Mouse (Mus musculus): ENCODE data around the gene Ttc16. TPM values are rescaled to one million over a fixed set of nuclear protein-coding genes. Genes with fewer than 3 reads are reported as not detected.

The Ttc16 gene
- polyA plus RNA-seq, 1 experiment from 2014 or later = 1.6 TPM

- ATAC-seq (ENCODE audit: insufficient number of reproducible peaks, low FRiP score, low TSS enrichment, low read depth) = no peak
- peaks cover 12% of the 10 kb centered on the region for H3K4me1 ChIP-seq
- no peak overlapping the region for H3K4me3 ChIP-seq (replicated peaks)
- no peaks in the 10 kb centered on the region for H3K27me3 ChIP-seq
- no peak overlapping the region for H3K27ac ChIP-seq (replicated peaks)
- 84% methylated on average over 6 of the region's 6 CpGs for WGBS
- H3K36me3 ChIP-seq = no peaks in the 10 kb centered on the region
- no peak overlapping the region for H3K4me2 ChIP-seq (replicated peaks)
- H3K9ac ChIP-seq = no peak overlapping the region
- no peaks in the 10 kb centered on the region for H3K9me3 ChIP-seq (replicated peaks)
These were observed 2.6 kb upstream of the Ttc16 start for GRCm38 (mm10) chr2:32778081-32778480.

DNA sequence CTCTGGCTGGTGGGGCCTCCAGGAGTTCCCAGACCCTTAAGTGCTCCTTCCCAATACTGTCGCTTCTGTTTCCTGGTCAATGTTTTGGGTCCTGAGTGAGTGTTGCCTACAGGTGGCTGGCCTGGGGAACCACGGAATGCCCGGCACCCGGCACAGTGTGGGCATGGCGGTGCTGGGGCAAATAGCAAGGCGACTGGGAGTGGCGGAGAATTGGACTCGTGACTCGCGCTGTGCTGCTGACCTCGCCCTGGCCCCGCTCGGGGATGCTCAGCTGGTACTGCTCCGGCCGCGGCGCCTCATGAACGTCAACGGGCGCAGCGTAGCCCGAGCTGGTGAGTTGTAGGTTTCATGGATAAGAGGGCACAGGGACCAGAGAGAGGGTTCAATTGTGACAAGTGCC lies 759 bp upstream of the Ttc16 start:
- 21% methylated on average over 22 of the region's 22 CpGs for WGBS
- no peak for ATAC-seq (ENCODE audit: insufficient number of reproducible peaks, low FRiP score, low TSS enrichment, low read depth)
- peaks cover 12% of the 10 kb centered on the region for H3K4me1 ChIP-seq
- H3K9ac ChIP-seq = peak overlapping the region; percentile 13
- H3K4me3 ChIP-seq (replicated peaks) = peak overlapping the region; percentile 81
- no peaks in the 10 kb centered on the region for H3K36me3 ChIP-seq
- no peaks in the 10 kb centered on the region; the same call in 1 of the 2 replicates for H3K27me3 ChIP-seq
- peak overlapping the region; percentile 81 for H3K4me2 ChIP-seq (replicated peaks)
- no peaks in the 10 kb centered on the region for H3K9me3 ChIP-seq (replicated peaks)
- no peak overlapping the region for H3K27ac ChIP-seq (replicated peaks)

GRCm38 (mm10) chr2:32772626-32773279 lies 2.7 kb downstream of the Ttc16 start:
- H3K27ac ChIP-seq (replicated peaks) = no peak overlapping the region
- WGBS = 73% methylated on average over 8 of the region's 8 CpGs
- no peaks in the 10 kb centered on the region for H3K36me3 ChIP-seq
- peaks cover 12% of the 10 kb centered on the region for H3K4me1 ChIP-seq
- no peak overlapping the region for H3K4me3 ChIP-seq (replicated peaks)
- no peaks in the 10 kb centered on the region; the same call in 1 of the 2 replicates for H3K27me3 ChIP-seq
- H3K4me2 ChIP-seq (replicated peaks) = no peak overlapping the region
- ATAC-seq (ENCODE audit: insufficient number of reproducible peaks, low FRiP score, low TSS enrichment, low read depth) = no peak
- no peaks in the 10 kb centered on the region for H3K9me3 ChIP-seq (replicated peaks)
- H3K9ac ChIP-seq = no peak overlapping the region

DNA sequence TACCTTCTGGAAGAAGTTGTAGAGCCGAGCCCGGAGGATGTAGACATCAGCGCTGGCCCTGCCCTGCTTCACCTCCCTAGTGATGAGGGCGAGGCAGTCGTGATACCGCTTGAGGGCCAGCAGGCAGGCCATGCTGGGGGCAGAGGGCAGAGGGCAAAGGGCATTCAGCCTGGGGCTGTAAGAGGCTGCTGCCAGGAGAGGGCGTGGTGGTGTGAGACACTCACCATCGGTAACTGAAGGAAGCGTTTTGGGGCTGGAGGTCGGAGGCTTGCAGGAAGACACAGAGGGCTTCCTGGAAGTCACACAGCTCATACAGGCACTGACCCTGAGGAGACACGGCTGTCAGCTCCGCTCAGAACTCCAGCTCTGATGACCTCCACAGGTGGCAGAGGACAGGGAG lies 3.5 kb downstream of the Ttc16 start:
- H3K4me1 ChIP-seq = peaks cover 12% of the 10 kb centered on the region
- H3K9ac ChIP-seq = no peak overlapping the region
- H3K4me3 ChIP-seq (replicated peaks) = no peak overlapping the region
- no peaks in the 10 kb centered on the region; the same call in 1 of the 2 replicates for H3K27me3 ChIP-seq
- 14% methylated on average over 12 of the region's 12 CpGs for WGBS
- no peaks in the 10 kb centered on the region for H3K9me3 ChIP-seq (replicated peaks)
- H3K36me3 ChIP-seq = no peaks in the 10 kb centered on the region
- H3K4me2 ChIP-seq (replicated peaks) = no peak overlapping the region
- ATAC-seq (ENCODE audit: insufficient number of reproducible peaks, low FRiP score, low TSS enrichment, low read depth) = no peak
- H3K27ac ChIP-seq (replicated peaks) = no peak overlapping the region

DNA sequence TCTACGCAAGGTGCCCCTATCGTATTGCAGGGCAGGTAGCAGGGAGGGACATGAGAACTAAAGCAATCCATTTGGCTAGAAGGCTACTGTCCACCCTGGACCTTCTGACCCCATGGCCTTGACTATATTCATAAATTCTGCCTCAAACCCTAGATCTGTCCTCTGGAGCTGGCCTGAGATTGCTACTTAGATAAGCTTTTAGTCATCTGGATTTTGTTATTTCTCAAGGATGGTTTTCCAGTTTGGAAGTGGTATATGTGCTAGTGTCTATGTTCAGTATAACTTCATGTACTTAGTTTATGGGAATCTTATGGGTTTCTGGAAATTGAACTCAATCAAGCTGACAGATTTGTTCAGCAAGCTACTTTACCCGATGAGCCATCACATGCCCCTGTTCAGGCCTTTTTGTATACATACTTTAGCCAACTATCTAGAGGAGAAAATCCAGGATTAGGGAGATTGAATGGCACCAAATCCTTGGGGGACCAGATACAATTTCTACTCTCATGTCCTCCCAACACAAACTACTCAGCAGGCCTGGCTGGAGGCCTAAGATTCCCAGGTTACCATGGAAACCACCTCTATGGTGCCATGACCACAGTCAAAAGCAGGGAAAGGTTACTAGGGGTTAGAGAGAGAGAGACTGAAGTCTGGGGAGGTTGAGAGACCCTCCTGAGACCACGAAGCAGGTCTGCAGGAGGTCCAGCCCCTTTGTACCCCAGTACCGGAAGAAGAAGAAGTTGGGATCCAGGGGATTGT lies 5.9 kb downstream of the Ttc16 start:
- no peaks in the 10 kb centered on the region for H3K4me1 ChIP-seq
- no peaks in the 10 kb centered on the region; the same call in 1 of the 2 replicates for H3K27me3 ChIP-seq
- 72% methylated on average over 5 of the region's 5 CpGs for WGBS
- no peak overlapping the region for H3K9ac ChIP-seq
- H3K27ac ChIP-seq (replicated peaks) = no peak overlapping the region
- no peak for ATAC-seq (ENCODE audit: insufficient number of reproducible peaks, low FRiP score, low TSS enrichment, low read depth)
- H3K9me3 ChIP-seq (replicated peaks) = no peaks in the 10 kb centered on the region
- H3K4me2 ChIP-seq (replicated peaks) = no peak overlapping the region
- no peaks in the 10 kb centered on the region for H3K36me3 ChIP-seq
- no peak overlapping the region for H3K4me3 ChIP-seq (replicated peaks)

DNA sequence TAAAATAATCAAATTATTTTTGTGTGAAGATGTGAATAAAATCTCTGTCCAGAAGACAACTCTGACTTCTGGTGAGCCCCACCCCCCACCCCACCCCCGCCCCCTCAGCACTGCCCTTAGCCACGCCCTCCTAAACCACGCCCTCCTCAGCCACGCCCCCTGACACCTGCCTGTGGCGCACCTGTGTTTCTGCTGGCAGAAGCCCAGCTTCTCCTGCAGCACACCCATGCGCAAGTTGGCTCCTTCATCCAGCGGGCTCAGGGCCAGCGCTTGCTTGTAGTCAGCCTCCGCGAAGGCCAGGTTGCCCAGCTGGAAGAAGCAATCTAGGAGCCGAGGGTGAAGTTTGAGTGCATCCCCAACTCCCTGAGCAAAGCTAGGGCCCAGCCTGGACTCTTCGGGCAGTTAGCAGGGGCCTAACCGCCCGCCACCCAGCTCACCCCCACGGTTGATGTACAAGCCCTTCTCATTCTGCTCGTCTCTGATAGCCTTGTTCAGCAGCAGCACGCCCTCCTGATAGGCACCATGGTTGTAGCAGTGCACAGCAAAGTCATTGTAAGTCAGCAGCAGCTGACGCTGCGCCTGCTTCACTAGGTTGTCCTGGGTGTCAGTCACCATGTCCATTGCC lies 6.7 kb downstream of the Ttc16 start:
- Histone ChIP-seq H3K4me2 (replicated peaks) (no peak overlapping the region), H3K27me3 (no peaks in the 10 kb centered on the region; the same call in 1 of the 2 replicates), H3K9me3 (replicated peaks) (no peaks in the 10 kb centered on the region), H3K36me3 (no peaks in the 10 kb centered on the region), H3K4me1 (no peaks in the 10 kb centered on the region), H3K4me3 (replicated peaks) (no peak overlapping the region), H3K27ac (replicated peaks) (no peak overlapping the region), H3K9ac (no peak overlapping the region)
- ATAC-seq (ENCODE audit: insufficient number of reproducible peaks, low FRiP score, low TSS enrichment, low read depth) = 0 out of 2 replicates have a peak, but pooled peaks have one; percentile 35
- WGBS = 56% methylated on average over 18 of the region's 19 CpGs

- H3K9me3 ChIP-seq (replicated peaks) = no peaks in the 10 kb centered on the region
- no peak overlapping the region for H3K9ac ChIP-seq
- 72% methylated on average over 12 of the region's 12 CpGs for WGBS
- peaks cover 10% of the 10 kb centered on the region for H3K36me3 ChIP-seq
- no peak overlapping the region for H3K4me3 ChIP-seq (replicated peaks)
- H3K27ac ChIP-seq (replicated peaks) = no peak overlapping the region
- H3K27me3 ChIP-seq = no peaks in the 10 kb centered on the region; the same call in 1 of the 2 replicates
- H3K4me2 ChIP-seq (replicated peaks) = no peak overlapping the region
- no peaks in the 10 kb centered on the region for H3K4me1 ChIP-seq
- ATAC-seq (ENCODE audit: insufficient number of reproducible peaks, low FRiP score, low TSS enrichment, low read depth) = no peak
These were observed 8.2 kb downstream of the Ttc16 start for GRCm38 (mm10) chr2:32767241-32767640.

- 79% methylated on average over 3 of the region's 3 CpGs for WGBS
- Histone ChIP-seq H3K36me3 (peaks cover 34% of the 10 kb centered on the region), H3K4me1 (peaks cover 5% of the 10 kb centered on the region), H3K27ac (replicated peaks) (no peak overlapping the region), H3K27me3 (no peaks in the 10 kb centered on the region), H3K4me3 (replicated peaks) (no peak overlapping the region), H3K4me2 (replicated peaks) (no peak overlapping the region), H3K9ac (no peak overlapping the region), H3K9me3 (replicated peaks) (no peaks in the 10 kb centered on the region)
- no peak for ATAC-seq (ENCODE audit: insufficient number of reproducible peaks, low FRiP score, low TSS enrichment, low read depth)
These were observed 12.1 kb downstream of the Ttc16 start for GRCm38 (mm10) chr2:32763353-32763752.

- Histone ChIP-seq H3K4me2 (replicated peaks) (no peak overlapping the region), H3K36me3 (peaks cover 34% of the 10 kb centered on the region), H3K9me3 (replicated peaks) (no peaks in the 10 kb centered on the region), H3K27ac (replicated peaks) (no peak overlapping the region), H3K4me3 (replicated peaks) (no peak overlapping the region), H3K27me3 (no peaks in the 10 kb centered on the region), H3K9ac (no peak overlapping the region), H3K4me1 (peaks cover 8% of the 10 kb centered on the region)
- WGBS = 94% methylated on average over 4 of the region's 4 CpGs
- ATAC-seq (ENCODE audit: insufficient number of reproducible peaks, low FRiP score, low TSS enrichment, low read depth) = no peak
These were observed 13.6 kb downstream of the Ttc16 start for GRCm38 (mm10) chr2:32761859-32762258.

DNA sequence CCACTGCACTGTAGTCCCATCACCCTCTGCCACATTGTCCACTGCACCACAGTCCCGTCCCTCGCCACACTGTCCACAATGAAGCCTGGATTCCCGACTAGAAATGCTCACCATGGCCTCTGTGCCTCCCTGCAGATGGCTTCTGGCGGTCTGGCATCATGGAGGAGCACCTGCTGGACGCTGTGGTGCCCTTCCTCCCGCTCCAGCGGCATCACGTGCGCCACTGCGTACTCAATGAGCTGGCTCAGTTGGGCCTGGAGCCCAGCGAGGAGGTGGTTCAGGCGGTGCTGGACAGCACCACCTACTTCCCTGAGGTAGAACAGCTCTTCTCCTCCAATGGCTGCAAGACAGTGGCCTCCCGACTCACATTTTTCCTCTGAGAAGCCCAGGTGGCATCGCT lies 14.1 kb downstream of the Ttc16 start:
- H3K9ac ChIP-seq = no peak overlapping the region
- ATAC-seq (ENCODE audit: insufficient number of reproducible peaks, low FRiP score, low TSS enrichment, low read depth) = no peak
- peaks cover 11% of the 10 kb centered on the region for H3K4me1 ChIP-seq
- no peak overlapping the region for H3K27ac ChIP-seq (replicated peaks)
- peaks cover 34% of the 10 kb centered on the region for H3K36me3 ChIP-seq
- H3K4me2 ChIP-seq (replicated peaks) = no peak overlapping the region
- no peak overlapping the region for H3K4me3 ChIP-seq (replicated peaks)
- 90% methylated on average over 14 of the region's 14 CpGs for WGBS
- no peaks in the 10 kb centered on the region for H3K9me3 ChIP-seq (replicated peaks)
- no peaks in the 10 kb centered on the region for H3K27me3 ChIP-seq

DNA sequence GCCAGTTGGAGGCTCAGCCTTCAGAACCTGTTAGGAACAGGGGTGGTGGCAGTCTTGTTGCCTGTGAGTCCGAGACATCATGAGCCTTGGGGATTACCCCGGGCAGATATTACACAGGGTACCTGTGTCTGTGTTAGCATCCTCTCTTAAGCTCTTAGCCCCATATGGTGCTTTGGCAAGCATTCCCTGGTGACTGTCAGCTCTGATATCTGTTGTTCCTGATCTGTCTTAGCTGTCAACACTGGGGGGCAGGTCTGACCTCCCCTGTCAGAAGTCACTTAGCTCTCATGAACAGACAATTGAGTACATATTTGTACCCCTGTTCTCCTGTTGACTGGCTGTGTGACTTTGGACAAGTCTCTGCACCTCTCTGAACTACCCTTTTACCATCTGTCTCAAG lies 16.4 kb downstream of the Ttc16 start:
- H3K9ac ChIP-seq = no peak overlapping the region
- no peak overlapping the region for H3K4me3 ChIP-seq (replicated peaks)
- peaks cover 11% of the 10 kb centered on the region for H3K4me1 ChIP-seq
- 85% methylated on average over 2 of the region's 2 CpGs for WGBS
- ATAC-seq (ENCODE audit: insufficient number of reproducible peaks, low FRiP score, low TSS enrichment, low read depth) = no peak
- H3K9me3 ChIP-seq (replicated peaks) = no peaks in the 10 kb centered on the region
- H3K27me3 ChIP-seq = no peaks in the 10 kb centered on the region
- no peak overlapping the region for H3K27ac ChIP-seq (replicated peaks)
- H3K36me3 ChIP-seq = peaks cover 42% of the 10 kb centered on the region
- H3K4me2 ChIP-seq (replicated peaks) = no peak overlapping the region

All from embryonic facial prominence, embryonic 15.5 days (tissue).